ENCODE assay signal across 8 mouse cellular contexts in genomic region chr11:119043761-119044550, GRCm38 (mm10). TPM values are rescaled to one million over a fixed set of nuclear protein-coding genes. Genes with fewer than 3 reads are reported as not detected.
A peak's percentile ranks its signal among the peaks of the same experiment; 100 is the strongest.
DNase-seq lines count a peak whose midpoint lies in the region; ATAC-seq and TF ChIP-seq lines count a peak whose summit lies in the region.

No protein-coding gene starts in this region.

- no peak overlapping the region for H3K9ac ChIP-seq in intestine, embryonic 14.5 days (ENCODE audit: low read length)
- no peak overlapping the region for H3K9ac ChIP-seq in intestine, embryonic 15.5 days
- H3K9ac ChIP-seq in limb, embryonic 14.5 days (ENCODE audit: low read depth, low read length, severe bottlenecking), result no peak overlapping the region

- H3K27ac ChIP-seq in intestine, embryonic 14.5 days (ENCODE audit: low read depth), result no peak overlapping the region
- H3K27ac ChIP-seq in intestine, embryonic 15.5 days, result no peak overlapping the region
- no peak overlapping the region for H3K27ac ChIP-seq in limb, embryonic 14.5 days (replicated peaks; ENCODE audit: low read depth, low read length)

- no peak for ATAC-seq in intestine, embryonic 14.5 days (replicated peaks; ENCODE audit: low FRiP score, low TSS enrichment, low read depth)
- no peak for ATAC-seq in intestine, embryonic 15.5 days
- ATAC-seq in limb, embryonic 14.5 days (ENCODE audit: low FRiP score, low read depth), result no peak
- no peak for ATAC-seq in erythroblast, adult 5-6 weeks (replicated peaks; ENCODE audit: low FRiP score, poor library complexity, severe bottlenecking)

- peaks cover 81% of the 10 kb centered on the region for H3K27me3 ChIP-seq in intestine, embryonic 14.5 days (replicated peaks; ENCODE audit: control insufficient read depth, insufficient read depth, low read length)
- H3K27me3 ChIP-seq in intestine, embryonic 15.5 days (replicated peaks), result peaks cover 75% of the 10 kb centered on the region
- H3K27me3 ChIP-seq in E14TG2a.4 (ENCODE audit: insufficient read depth, low read length), result peaks cover 93% of the 10 kb centered on the region
- H3K27me3 ChIP-seq in limb, embryonic 14.5 days (ENCODE audit: control insufficient read depth, insufficient read depth, low read length), result peaks cover 57% of the 10 kb centered on the region

- WGBS in intestine, embryonic 14.5 days, result 3% methylated on average over 10 of the region's 10 CpGs
- 8% methylated on average over 9 of the region's 10 CpGs for WGBS in intestine, embryonic 15.5 days
- WGBS in limb, embryonic 14.5 days, result 2% methylated on average over 10 of the region's 10 CpGs

- H3K4me3 ChIP-seq in intestine, embryonic 14.5 days (ENCODE audit: low read depth, low read length), result no peak overlapping the region
- no peak overlapping the region for H3K4me3 ChIP-seq in intestine, embryonic 15.5 days (replicated peaks)
- H3K4me3 ChIP-seq in E14TG2a.4 (replicated peaks; ENCODE audit: low read length), result no peak overlapping the region
- peak overlapping the region; percentile 21; the same call in 1 of the 2 replicates for H3K4me3 ChIP-seq in limb, embryonic 14.5 days (replicated peaks; ENCODE audit: low read length)

- peaks cover 49% of the 10 kb centered on the region for H3K4me1 ChIP-seq in intestine, embryonic 14.5 days (replicated peaks; ENCODE audit: control insufficient read depth, insufficient read depth, low read length)
- H3K4me1 ChIP-seq in intestine, embryonic 15.5 days (replicated peaks), result peaks cover 66% of the 10 kb centered on the region
- peaks cover 70% of the 10 kb centered on the region for H3K4me1 ChIP-seq in E14TG2a.4 (replicated peaks; ENCODE audit: low read depth, low read length)
- peaks cover 65% of the 10 kb centered on the region for H3K4me1 ChIP-seq in limb, embryonic 14.5 days (ENCODE audit: control insufficient read depth, insufficient read depth, low read length)

- no peak for TF ChIP-seq POLR2A in limb, embryonic 14.5 days (IDR thresholded peaks at IDR 0.05; ENCODE audit: borderline replicate concordance, extremely low read depth, insufficient read depth, insufficient read length)

- H3K9me3 ChIP-seq in intestine, embryonic 14.5 days (ENCODE audit: control insufficient read depth, low read length), result no peaks in the 10 kb centered on the region
- no peaks in the 10 kb centered on the region for H3K9me3 ChIP-seq in intestine, embryonic 15.5 days
- no peaks in the 10 kb centered on the region for H3K9me3 ChIP-seq in E14TG2a.4 (ENCODE audit: low read length)
- H3K9me3 ChIP-seq in limb, embryonic 14.5 days (ENCODE audit: control insufficient read depth, low read length), result no peaks in the 10 kb centered on the region

- peak; percentile 41 for TF ChIP-seq CTCF in E14TG2a.4 (conservative IDR thresholded peaks at IDR 0.05; ENCODE audit: low read length)

- DNase-seq in intestine, embryonic 14.5 days (ENCODE audit: low spot score), result peak; percentile 74
- DNase-seq in cerebellum, postnatal 25 days, result peak; percentile 35 to 57
- DNase-seq in limb, embryonic 14.5 days (ENCODE audit: low spot score), result no peak
- no peak for DNase-seq in layer of hippocampus, adult 11-12 months (ENCODE audit: low spot score)
- no peak for DNase-seq in urinary bladder, postnatal 10 days (ENCODE audit: low spot score)

- H3K36me3 ChIP-seq in intestine, embryonic 14.5 days (ENCODE audit: control insufficient read depth, insufficient read depth, low read length), result peaks cover 2% of the 10 kb centered on the region
- H3K36me3 ChIP-seq in intestine, embryonic 15.5 days, result 0 out of 2 replicates have a peak, but pooled peaks cover 2% of the 10 kb centered on the region
- H3K36me3 ChIP-seq in E14TG2a.4 (ENCODE audit: insufficient read depth, low read length), result no peaks in the 10 kb centered on the region
- H3K36me3 ChIP-seq in limb, embryonic 14.5 days (ENCODE audit: control insufficient read depth, insufficient read depth, low read length), result peaks cover 3% of the 10 kb centered on the region

- H3K4me2 ChIP-seq in intestine, embryonic 14.5 days (ENCODE audit: low read length), result no peak overlapping the region
- no peak overlapping the region; the same call in 1 of the 2 replicates for H3K4me2 ChIP-seq in intestine, embryonic 15.5 days (replicated peaks)
- peak overlapping the region; percentile 44 for H3K4me2 ChIP-seq in limb, embryonic 14.5 days (replicated peaks; ENCODE audit: low read depth, low read length, severe bottlenecking)

RNA-seq across cellular contexts. Expression of gene Cbx8, which starts 3.2 kb away (rescaled TPM):
- 7.7 and 11.4 TPM in 2 replicates for polyA plus RNA-seq in intestine, embryonic 14.5 days (2014; fragmentation: Nextera tagmentation; extraction: Ambion mirVana)
- polyA plus RNA-seq in intestine, embryonic 15.5 days (2015; fragmentation: Nextera tagmentation; extraction: Ambion mirVana), result 7.4 and 7.9 TPM in 2 replicates
- 6.9 and 7.2 TPM in 2 replicates for polyA plus RNA-seq in limb, embryonic 14.5 days (2012; rRNA removed)
- 10.1 and 12.6 TPM in 2 replicates for polyA plus RNA-seq in limb, embryonic 14.5 days (2014; fragmentation: Nextera tagmentation; extraction: Ambion mirVana)
- total RNA-seq in erythroblast, adult 5-6 weeks (2015; ENCODE audit: low replicate concordance), result 0.38 and 0.42 TPM in 2 replicates
- 0.70 and 1.4 TPM in 2 replicates for total RNA-seq in erythroblast, adult 5-6 weeks (2017; ENCODE audit: low replicate concordance)

RNA-seq across cellular contexts. Expression of gene Cbx2, which starts 21.2 kb away (rescaled TPM):
- polyA plus RNA-seq in intestine, embryonic 14.5 days (2014; fragmentation: Nextera tagmentation; extraction: Ambion mirVana), result 31.5 and 32.0 TPM in 2 replicates
- 24.8 and 27.0 TPM in 2 replicates for polyA plus RNA-seq in intestine, embryonic 15.5 days (2015; fragmentation: Nextera tagmentation; extraction: Ambion mirVana)
- 35.7 and 40.4 TPM in 2 replicates for polyA plus RNA-seq in limb, embryonic 14.5 days (2012; rRNA removed)
- 29.1 and 35.5 TPM in 2 replicates for polyA plus RNA-seq in limb, embryonic 14.5 days (2014; fragmentation: Nextera tagmentation; extraction: Ambion mirVana)
- 0.19 and 0.42 TPM in 2 replicates for total RNA-seq in erythroblast, adult 5-6 weeks (2015; ENCODE audit: low replicate concordance)
- not detected in 2 replicates for total RNA-seq in erythroblast, adult 5-6 weeks (2017; ENCODE audit: low replicate concordance)

RNA-seq across cellular contexts. Expression of gene Cbx4, which starts 42.1 kb away (rescaled TPM):
- polyA plus RNA-seq in intestine, embryonic 14.5 days (2014; fragmentation: Nextera tagmentation; extraction: Ambion mirVana), result 9.9 and 10.5 TPM in 2 replicates
- 10.7 and 11.2 TPM in 2 replicates for polyA plus RNA-seq in intestine, embryonic 15.5 days (2015; fragmentation: Nextera tagmentation; extraction: Ambion mirVana)
- polyA plus RNA-seq in limb, embryonic 14.5 days (2012; rRNA removed), result 23.1 and 24.3 TPM in 2 replicates
- 10.9 and 11.4 TPM in 2 replicates for polyA plus RNA-seq in limb, embryonic 14.5 days (2014; fragmentation: Nextera tagmentation; extraction: Ambion mirVana)
- 4.8 and 7.7 TPM in 2 replicates for total RNA-seq in erythroblast, adult 5-6 weeks (2015; ENCODE audit: low replicate concordance)
- total RNA-seq in erythroblast, adult 5-6 weeks (2017; ENCODE audit: low replicate concordance), result 4.3 and 9.4 TPM in 2 replicates

RNA-seq across cellular contexts. Expression of gene Enpp7, which starts 56.0 kb away (rescaled TPM):
- not detected in 2 replicates for polyA plus RNA-seq in intestine, embryonic 14.5 days (2014; fragmentation: Nextera tagmentation; extraction: Ambion mirVana)
- polyA plus RNA-seq in intestine, embryonic 15.5 days (2015; fragmentation: Nextera tagmentation; extraction: Ambion mirVana), result 0.09 and 0.25 TPM in 2 replicates
- polyA plus RNA-seq in limb, embryonic 14.5 days (2012; rRNA removed), result 0.05 and 0.08 TPM in 2 replicates
- not detected in 2 replicates for polyA plus RNA-seq in limb, embryonic 14.5 days (2014; fragmentation: Nextera tagmentation; extraction: Ambion mirVana)
- not detected in 2 replicates for total RNA-seq in erythroblast, adult 5-6 weeks (2015; ENCODE audit: low replicate concordance)
- not detected in 2 replicates for total RNA-seq in erythroblast, adult 5-6 weeks (2017; ENCODE audit: low replicate concordance)

Comparison
In these comparisons a context has a peak if more than half of its experiments do, and no peak if none do; other contexts are left out.
1. DNase-seq: peak in intestine, embryonic 14.5 days (single experiment) and cerebellum, postnatal 25 days (2 of 2); none in limb, embryonic 14.5 days (single experiment), layer of hippocampus, adult 11-12 months (single experiment) and urinary bladder, postnatal 10 days (single experiment).